Mouse (Mus musculus): ENCODE measurements around the gene Castor1. TPM values are rescaled to one million over a fixed set of nuclear protein-coding genes. Genes with fewer than 3 reads are reported as not detected.
"Not testable (repeated sequence)": the region's sequence is repeated elsewhere in the genome, so short reads cannot be mapped to it uniquely, and the experiment has no call there.

The Castor1 gene
- 10.3 and 14.7 TPM in 2 replicates for polyA plus RNA-seq (2015; fragmentation: Nextera tagmentation; extraction: Ambion mirVana)

- Histone ChIP-seq H3K27ac (ENCODE audit: low read depth, low read length) (peak within 1 kb of the TSS; percentile 62), H3K9me3 (ENCODE audit: control insufficient read depth) (no peaks in the 10 kb centered on the region), H3K9ac (ENCODE audit: low read depth, low read length) (peak within 1 kb of the TSS; percentile 40)
Measured at GRCm38 (mm10) chr11:4217914-4218629, at the start of gene Castor1. Gene Castor1 (plus strand): TSS chr11:4218225.

GRCm38 (mm10) chr11:4174586-4174985 is 43.4 kb upstream of the Castor1 start:
- WGBS: 88% methylated on average over 5 of the region's 5 CpGs
- Histone ChIP-seq H3K4me2 (replicated peaks; ENCODE audit: low read depth) (no peak overlapping the region), H3K4me1 (replicated peaks; ENCODE audit: control insufficient read depth, insufficient read depth, low read length) (no peaks in the 10 kb centered on the region), H3K27me3 (replicated peaks; ENCODE audit: control insufficient read depth, insufficient read depth, low read length) (no peaks in the 10 kb centered on the region), H3K36me3 (ENCODE audit: control insufficient read depth, insufficient read depth) (peaks cover 96% of the 10 kb centered on the region), H3K9me3 (ENCODE audit: control insufficient read depth) (no peaks in the 10 kb centered on the region), H3K27ac (ENCODE audit: low read depth, low read length) (no peak overlapping the region), H3K4me3 (ENCODE audit: low read depth, low read length) (no peak overlapping the region), H3K9ac (ENCODE audit: low read depth, low read length) (no peak overlapping the region)
- no peak for ATAC-seq
- no peak for TF ChIP-seq CTCF (IDR thresholded peaks at IDR 0.05; ENCODE audit: low read depth)

More at GRCm38 (mm10) chr11:4217914-4218629, at the start of gene Castor1:
- WGBS: 2% methylated on average over 50 of the region's 56 CpGs
- ATAC-seq: peak; percentile 83
- Histone ChIP-seq H3K36me3 (ENCODE audit: control insufficient read depth, insufficient read depth) (peaks cover 28% of the 10 kb centered on the region), H3K27me3 (replicated peaks; ENCODE audit: control insufficient read depth, insufficient read depth, low read length) (no peaks in the 10 kb centered on the region), H3K4me2 (replicated peaks; ENCODE audit: low read depth) (peak within 1 kb of the TSS; percentile 97), H3K4me1 (replicated peaks; ENCODE audit: control insufficient read depth, insufficient read depth, low read length) (0 out of 2 replicates have a peak, but pooled peaks cover 2% of the 10 kb centered on the region), H3K4me3 (ENCODE audit: low read depth, low read length) (peak within 1 kb of the TSS; percentile 50)
- TF ChIP-seq CTCF (IDR thresholded peaks at IDR 0.05; ENCODE audit: low read depth): no peak

- no peaks in the 10 kb centered on the region for H3K27me3 ChIP-seq (replicated peaks; ENCODE audit: control insufficient read depth, insufficient read depth, low read length)
- peak overlapping the region; percentile 28; the same call in 1 of the 2 replicates for H3K27ac ChIP-seq (ENCODE audit: low read depth, low read length)
- no peak overlapping the region for H3K4me3 ChIP-seq (ENCODE audit: low read depth, low read length)
- H3K9me3 ChIP-seq (ENCODE audit: control insufficient read depth): no peaks in the 10 kb centered on the region
- no peak overlapping the region for H3K9ac ChIP-seq (ENCODE audit: low read depth, low read length)
- ATAC-seq: no peak
- no peaks in the 10 kb centered on the region for H3K4me1 ChIP-seq (replicated peaks; ENCODE audit: control insufficient read depth, insufficient read depth, low read length)
- no peak overlapping the region for H3K4me2 ChIP-seq (replicated peaks; ENCODE audit: low read depth)
- WGBS: 87% methylated on average over 4 of the region's 4 CpGs
- peaks cover 88% of the 10 kb centered on the region for H3K36me3 ChIP-seq (ENCODE audit: control insufficient read depth, insufficient read depth)
- no peak for TF ChIP-seq CTCF (IDR thresholded peaks at IDR 0.05; ENCODE audit: low read depth)
Measured at GRCm38 (mm10) chr11:4177716-4178115, 40.3 kb upstream of the Castor1 start.

GRCm38 (mm10) chr11:4182061-4182460 is 36.0 kb upstream of the Castor1 start:
- H3K27me3 ChIP-seq (replicated peaks; ENCODE audit: control insufficient read depth, insufficient read depth, low read length): no peaks in the 10 kb centered on the region
- H3K9ac ChIP-seq (ENCODE audit: low read depth, low read length): no peak overlapping the region
- H3K4me2 ChIP-seq (replicated peaks; ENCODE audit: low read depth): no peak overlapping the region
- ATAC-seq: no peak
- 0 out of 2 replicates have a peak overlapping the region, but pooled peaks have one; percentile 6 for H3K27ac ChIP-seq (ENCODE audit: low read depth, low read length)
- no peak overlapping the region for H3K4me3 ChIP-seq (ENCODE audit: low read depth, low read length)
- 46% methylated on average over 1 of the region's 1 CpGs for WGBS
- peaks cover 44% of the 10 kb centered on the region for H3K36me3 ChIP-seq (ENCODE audit: control insufficient read depth, insufficient read depth)
- H3K4me1 ChIP-seq (replicated peaks; ENCODE audit: control insufficient read depth, insufficient read depth, low read length): no peaks in the 10 kb centered on the region
- no peak for TF ChIP-seq CTCF (IDR thresholded peaks at IDR 0.05; ENCODE audit: low read depth)
- no peaks in the 10 kb centered on the region for H3K9me3 ChIP-seq (ENCODE audit: control insufficient read depth)

- no peaks in the 10 kb centered on the region for H3K27me3 ChIP-seq (replicated peaks; ENCODE audit: control insufficient read depth, insufficient read depth, low read length)
- no peaks in the 10 kb centered on the region for H3K4me1 ChIP-seq (replicated peaks; ENCODE audit: control insufficient read depth, insufficient read depth, low read length)
- no peak overlapping the region for H3K9ac ChIP-seq (ENCODE audit: low read depth, low read length)
- TF ChIP-seq CTCF (IDR thresholded peaks at IDR 0.05; ENCODE audit: low read depth): no peak
- H3K27ac ChIP-seq (ENCODE audit: low read depth, low read length): no peak overlapping the region
- H3K4me2 ChIP-seq (replicated peaks; ENCODE audit: low read depth): no peak overlapping the region
- ATAC-seq: no peak
- H3K9me3 ChIP-seq (ENCODE audit: control insufficient read depth): no peaks in the 10 kb centered on the region
- peaks cover 30% of the 10 kb centered on the region for H3K36me3 ChIP-seq (ENCODE audit: control insufficient read depth, insufficient read depth)
- H3K4me3 ChIP-seq (ENCODE audit: low read depth, low read length): no peak overlapping the region
Measured at GRCm38 (mm10) chr11:4183511-4183910, 34.5 kb upstream of the Castor1 start.

- no peaks in the 10 kb centered on the region for H3K4me1 ChIP-seq (replicated peaks; ENCODE audit: control insufficient read depth, insufficient read depth, low read length)
- no peak overlapping the region for H3K27ac ChIP-seq (ENCODE audit: low read depth, low read length)
- WGBS: 57% methylated on average over 4 of the region's 4 CpGs
- no peaks in the 10 kb centered on the region for H3K9me3 ChIP-seq (ENCODE audit: control insufficient read depth)
- no peak overlapping the region for H3K9ac ChIP-seq (ENCODE audit: low read depth, low read length)
- peak; percentile 51 for TF ChIP-seq CTCF (IDR thresholded peaks at IDR 0.05; ENCODE audit: low read depth)
- peaks cover 21% of the 10 kb centered on the region for H3K36me3 ChIP-seq (ENCODE audit: control insufficient read depth, insufficient read depth)
- no peak overlapping the region for H3K4me2 ChIP-seq (replicated peaks; ENCODE audit: low read depth)
- H3K27me3 ChIP-seq (replicated peaks; ENCODE audit: control insufficient read depth, insufficient read depth, low read length): no peaks in the 10 kb centered on the region
- no peak for ATAC-seq
- H3K4me3 ChIP-seq (ENCODE audit: low read depth, low read length): no peak overlapping the region
Measured at GRCm38 (mm10) chr11:4184251-4184952, 33.6 kb upstream of the Castor1 start.

GRCm38 (mm10) chr11:4185480-4185879 is 32.5 kb upstream of the Castor1 start:
- not testable (repeated sequence) for H3K4me3 ChIP-seq (ENCODE audit: low read depth, low read length); H3K4me2 ChIP-seq (replicated peaks; ENCODE audit: low read depth); H3K4me1 ChIP-seq (replicated peaks; ENCODE audit: control insufficient read depth, insufficient read depth, low read length); H3K9me3 ChIP-seq (ENCODE audit: control insufficient read depth); H3K9ac ChIP-seq (ENCODE audit: low read depth, low read length); H3K27ac ChIP-seq (ENCODE audit: low read depth, low read length); ATAC-seq; H3K27me3 ChIP-seq (replicated peaks; ENCODE audit: control insufficient read depth, insufficient read depth, low read length)
- 88% methylated on average over 6 of the region's 6 CpGs for WGBS
- H3K36me3 ChIP-seq (ENCODE audit: control insufficient read depth, insufficient read depth): peaks cover 11% of the 10 kb centered on the region

Measured in intestine, postnatal 0 days (tissue).